Mouse (Mus musculus) cerebellum, adult 9-10 months (tissue): ENCODE results near the gene Gm2916.
"Not testable (repeated sequence)": the region's sequence is repeated elsewhere in the genome, so short reads cannot be mapped to it uniquely, and the experiment has no call there.

Experiments
- DNase-seq: peaks from one replicate; pipeline ENCODE4 v3.0.0; 2022

The Gm2916 gene

DNA sequence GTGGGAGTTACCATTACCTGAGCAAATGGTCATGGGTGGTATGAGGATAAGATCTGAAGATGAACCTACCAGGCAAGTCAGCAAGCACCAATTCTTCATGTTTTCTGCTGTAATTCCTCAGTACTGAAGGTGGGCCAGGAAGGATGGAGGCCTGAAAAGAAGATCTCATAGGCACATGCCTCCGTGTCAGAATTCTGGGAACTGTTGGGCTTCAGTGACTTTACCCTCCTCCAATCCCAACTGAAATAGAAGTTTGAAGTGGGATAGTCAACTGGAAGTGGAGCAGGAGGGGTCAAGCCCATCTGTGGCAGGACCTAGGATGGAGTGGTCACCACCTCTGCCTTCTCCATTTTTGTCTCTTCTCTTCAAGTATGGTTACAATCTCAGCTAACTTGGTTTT, at the start of gene Gm2916:
Gm2916 (plus strand) TSS at position 301 of the 400 bp plus-strand sequence.
- not testable (repeated sequence) for DNase-seq

DNA sequence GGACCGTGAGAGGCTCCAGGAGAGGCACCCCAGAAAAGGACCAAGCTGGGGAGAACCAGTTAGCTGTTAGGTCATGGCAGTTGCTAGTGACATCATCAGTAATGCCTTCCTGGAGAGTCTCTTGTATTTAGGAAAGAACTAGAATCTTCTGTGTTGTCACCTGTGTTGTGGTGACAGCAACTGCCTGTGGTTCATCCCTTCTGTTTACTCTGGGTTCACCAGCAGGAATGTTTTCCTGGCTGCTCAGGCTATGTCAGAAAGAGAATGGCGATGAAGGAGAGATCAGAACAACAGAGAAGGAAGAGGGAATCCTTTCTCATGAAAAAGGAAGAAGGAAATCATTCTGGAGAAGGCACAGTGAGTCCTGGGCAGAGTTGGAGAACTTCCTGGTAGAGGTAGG, 38.0 kb upstream of the Gm2916 start, which contains the start of gene Gm3033:
Gm3033 (plus strand) TSS at position 301 of the 400 bp plus-strand sequence.
- not testable (repeated sequence) for DNase-seq

DNA sequence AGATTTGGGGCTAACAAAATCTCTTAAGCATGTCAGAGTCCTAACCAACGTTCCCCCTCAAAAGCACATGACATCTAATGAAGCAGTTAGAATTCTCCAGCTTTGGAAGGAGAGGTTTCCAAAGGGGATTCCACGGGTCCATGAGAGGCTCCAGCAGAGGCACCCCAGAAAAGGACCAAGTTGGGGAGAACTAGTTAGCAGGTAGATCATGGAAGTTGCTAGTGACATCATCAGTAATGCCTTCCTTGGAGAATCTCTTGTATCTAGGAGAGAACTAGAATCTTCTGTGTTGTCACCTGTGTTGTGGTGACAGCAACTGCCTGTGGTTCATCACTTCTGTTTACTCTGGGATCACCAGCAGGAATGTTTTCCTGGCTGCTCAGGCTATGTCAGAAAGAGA, 47.5 kb downstream of the Gm2916 start, which contains the start of gene Gm3029:
Gm3029 (plus strand) TSS at position 301 of the 400 bp plus-strand sequence.
- DNase-seq: not testable (repeated sequence)

DNA sequence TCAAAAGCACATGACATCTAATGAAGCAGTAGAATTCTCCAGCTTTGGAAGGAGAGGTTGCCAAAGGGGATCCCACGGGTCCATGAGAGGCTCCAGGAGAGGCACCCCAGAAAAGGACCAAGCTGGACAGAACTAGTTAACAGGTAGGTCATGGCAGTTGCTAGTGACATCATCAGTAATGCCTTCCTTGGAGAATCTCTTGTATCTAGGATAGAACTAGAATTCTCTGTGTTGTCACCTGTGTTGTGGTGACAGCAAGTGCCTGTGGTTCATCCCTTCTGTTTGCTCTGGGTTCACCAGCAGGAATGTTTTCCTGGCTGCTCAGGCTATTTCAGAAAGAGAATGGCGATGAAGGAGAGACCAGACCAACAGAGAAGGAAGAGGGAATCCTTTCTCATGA, 79.3 kb downstream of the Gm2916 start, which contains the start of gene Gm3095:
Gm3095 (plus strand) TSS at position 301 of the 400 bp plus-strand sequence.
- not testable (repeated sequence) for DNase-seq
